Mouse (Mus musculus) embryonic fibroblast, embryonic 13.5 days (primary cell): Measurements from ENCODE around the gene Gm49384.

Experiments
- CTCF ChIP-seq: IDR thresholded peaks from 2 replicates; pipeline ENCODE4 v1.5.1; 2011; ENCODE audit warnings: mild to moderate bottlenecking, control low read depth, low read length, moderate library complexity, borderline replicate concordance; ENCODE audit not compliant: insufficient read depth
- POLR2A ChIP-seq: IDR thresholded peaks from 2 replicates; pipeline ENCODE4 v1.6.1; 2011; ENCODE audit warnings: low read depth, mild to moderate bottlenecking, control low read depth, low read length, moderate library complexity

DNA sequence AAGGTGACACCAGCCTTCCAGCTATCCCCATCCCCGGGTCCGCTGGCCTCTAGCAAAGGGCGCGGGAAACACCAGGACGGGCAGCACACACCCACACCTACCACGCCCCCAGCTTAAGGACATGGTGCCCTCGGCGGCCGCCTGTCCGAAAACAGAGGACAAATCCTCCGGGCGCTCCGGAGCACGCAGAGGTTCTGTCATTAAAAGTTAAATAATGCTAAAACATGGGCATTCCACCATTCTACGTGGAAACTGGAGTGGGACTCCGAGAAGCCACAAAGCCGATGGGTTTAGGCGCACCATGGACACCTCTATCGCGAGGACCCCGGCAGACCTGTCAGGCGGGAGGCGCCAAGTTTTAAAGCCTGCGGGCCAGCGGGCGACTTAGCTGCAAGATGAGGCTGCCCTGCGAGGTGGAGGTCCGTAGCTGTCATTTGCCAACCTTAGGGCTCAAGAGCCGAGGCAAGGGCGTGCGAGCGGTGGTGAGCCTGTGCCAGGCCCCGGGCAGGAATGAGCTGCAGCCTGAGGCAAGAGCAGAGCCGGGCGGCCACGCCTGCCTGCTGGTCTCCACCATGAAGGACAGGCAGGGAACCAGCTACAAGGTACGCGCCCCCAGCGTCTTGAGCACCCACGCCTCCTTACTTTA lies 35.5 kb downstream of the Gm49384 start, which contains the start of gene Lrr1:
- TF ChIP-seq POLR2A, result peak; percentile 67
- no peak for TF ChIP-seq CTCF
